Mouse (Mus musculus): ENCODE measurements around the gene Atg7.

The Atg7 gene

GRCm38 (mm10) chr6:114860677-114861568 is 218.0 kb downstream of the Atg7 start:
- DNase-seq = no peak

- no peak for DNase-seq
These were observed 218.7 kb downstream of the Atg7 start for GRCm38 (mm10) chr6:114861591-114861990.

- DNase-seq = no peak
These were observed 219.1 kb downstream of the Atg7 start for GRCm38 (mm10) chr6:114862046-114862445.

DNA sequence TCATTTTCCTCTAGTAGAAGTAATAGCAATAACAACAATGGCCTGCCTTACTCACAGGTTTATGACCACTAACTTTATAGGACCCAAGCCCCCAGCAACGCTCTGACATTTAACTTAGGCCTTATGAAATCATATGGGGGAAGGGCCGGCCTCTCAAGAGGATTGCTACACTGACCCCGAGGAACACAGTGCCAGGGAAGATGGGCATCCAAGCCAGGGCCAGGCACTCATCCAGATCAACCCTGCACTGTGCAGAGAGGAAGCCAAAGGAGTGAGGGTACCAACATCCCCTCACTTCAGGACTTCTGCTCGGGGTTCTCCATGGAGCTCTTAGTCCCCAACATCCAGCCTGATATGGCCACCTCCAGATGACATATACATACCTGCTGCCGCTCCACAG is 220.6 kb downstream of the Atg7 start:
- DNase-seq = no peak

DNA sequence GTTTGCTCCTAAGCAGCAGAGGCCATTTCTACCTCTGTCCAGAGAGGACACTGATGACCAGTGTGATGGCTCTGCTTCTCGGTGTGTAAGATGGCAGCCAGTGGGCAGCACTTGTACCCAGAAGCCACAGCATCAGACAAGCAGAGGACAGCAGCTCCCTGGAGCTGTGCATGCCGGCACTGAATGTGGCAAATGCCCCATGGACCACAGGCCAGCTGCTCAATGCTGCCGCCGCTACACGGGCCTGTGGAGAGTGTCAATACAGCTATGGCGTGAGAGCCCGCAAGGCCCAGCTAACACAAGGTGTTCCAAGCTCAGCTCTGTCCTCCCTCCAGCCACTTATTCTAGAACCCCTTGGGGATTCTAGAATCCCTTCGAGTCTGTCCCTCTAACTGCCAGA is 221.5 kb downstream of the Atg7 start:
- no peak for DNase-seq

DNA sequence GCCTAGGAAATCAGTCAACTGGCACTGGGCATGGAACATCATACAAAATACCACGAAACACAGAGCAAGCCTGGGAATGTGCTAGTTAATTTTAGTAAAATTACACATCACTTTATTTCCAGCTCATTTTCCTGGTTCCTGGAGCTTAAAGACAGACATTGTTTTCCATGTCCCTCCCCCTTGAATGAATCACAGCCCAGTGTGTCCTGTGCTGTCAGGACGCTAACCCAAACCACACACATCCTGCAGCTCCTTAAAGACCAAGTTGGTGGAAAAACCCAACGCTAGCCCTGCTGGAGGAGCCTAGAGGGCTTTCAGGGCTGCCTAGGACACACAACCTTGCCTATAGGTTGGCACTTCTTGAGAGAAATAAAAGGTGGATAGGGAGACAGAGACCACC is 223.2 kb downstream of the Atg7 start:
- DNase-seq = no peak

- peak; percentile 80 for DNase-seq
These were observed 223.7 kb downstream of the Atg7 start for GRCm38 (mm10) chr6:114866619-114867018.

DNA sequence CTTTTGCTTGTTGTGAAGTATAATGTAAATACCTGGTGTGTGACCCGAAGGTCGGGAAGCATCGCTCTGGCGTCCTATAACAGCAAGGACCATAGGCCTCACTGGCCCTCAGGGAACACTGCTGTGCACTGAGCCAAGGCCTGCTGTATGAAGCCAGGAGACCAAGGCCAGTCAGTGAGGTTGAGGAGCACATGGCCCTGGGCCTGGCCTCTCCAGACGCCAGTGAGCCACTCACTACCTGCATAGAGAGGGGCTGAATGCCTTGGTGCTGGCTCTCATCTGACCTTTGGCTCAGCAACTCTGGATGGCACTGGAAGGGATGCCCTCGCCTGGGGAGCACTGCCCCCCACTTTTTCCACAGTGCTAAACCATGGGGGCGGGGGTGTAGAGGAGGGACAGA is 225.8 kb downstream of the Atg7 start:
- no peak for DNase-seq

DNA sequence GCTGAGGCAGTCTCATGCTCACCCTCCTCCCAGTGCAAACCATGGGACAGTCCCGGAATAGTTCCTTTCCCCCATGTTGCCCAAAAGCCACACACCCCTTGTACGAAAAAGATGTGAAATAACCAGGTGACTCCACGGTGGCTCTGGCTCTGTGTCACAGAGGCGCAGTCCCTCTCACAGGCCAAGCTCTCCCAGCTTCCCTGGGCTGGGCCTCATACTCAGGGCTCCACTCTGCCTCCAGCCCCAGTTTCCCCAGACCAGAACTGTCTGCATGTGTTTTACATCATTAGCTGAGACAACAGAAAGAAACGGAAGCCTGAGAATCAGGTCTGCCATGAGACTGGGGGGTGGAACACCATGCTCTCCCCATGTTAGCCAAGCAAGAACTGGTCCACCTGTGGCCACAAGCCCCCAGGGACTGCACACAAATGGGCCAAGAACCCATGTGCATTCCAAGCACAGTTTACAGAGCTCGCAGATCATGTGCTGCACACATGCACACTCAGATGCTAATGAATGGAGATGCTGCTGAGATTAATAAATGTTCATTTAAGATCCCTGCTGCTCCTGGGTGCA is 226.7 kb downstream of the Atg7 start:
- no peak for DNase-seq

DNA sequence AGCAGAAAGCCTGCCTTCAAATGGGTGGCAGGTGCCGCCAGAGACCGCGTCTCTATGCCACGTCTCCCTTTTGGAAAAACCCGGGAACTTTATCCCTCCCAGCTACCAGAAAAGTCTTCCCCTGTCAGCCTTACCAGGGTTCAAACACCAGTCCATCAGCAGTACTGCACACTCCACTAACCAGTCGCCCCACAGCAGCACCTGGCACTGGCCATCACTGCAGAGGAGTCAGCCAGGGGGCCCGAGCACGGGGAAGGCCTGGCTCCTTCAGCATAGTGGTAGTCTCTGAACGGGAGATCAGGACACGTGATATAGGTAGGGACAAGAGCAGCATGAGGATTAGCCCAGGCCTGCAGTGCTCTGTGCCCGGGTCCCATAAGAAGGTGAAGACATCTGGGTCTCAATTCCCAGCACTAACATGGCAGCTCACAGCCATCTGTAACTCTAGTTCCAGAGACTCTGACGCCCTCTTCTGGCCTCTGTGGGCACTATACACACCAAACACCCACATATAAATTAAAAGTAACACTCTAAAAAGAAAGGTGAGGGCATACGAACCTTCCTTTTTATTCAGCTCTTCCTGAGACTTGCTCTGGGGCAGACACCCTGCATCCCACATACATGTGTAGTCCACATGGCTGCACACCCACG is 228.2 kb downstream of the Atg7 start:
- no peak for DNase-seq

- DNase-seq = no peak
These were observed 230.9 kb downstream of the Atg7 start for GRCm38 (mm10) chr6:114873808-114874137.

GRCm38 (mm10) chr6:114874138-114874928 is 231.4 kb downstream of the Atg7 start:
- DNase-seq = no peak

- peak; percentile 95 for DNase-seq
These were observed 232.2 kb downstream of the Atg7 start for GRCm38 (mm10) chr6:114875018-114875558.

DNA sequence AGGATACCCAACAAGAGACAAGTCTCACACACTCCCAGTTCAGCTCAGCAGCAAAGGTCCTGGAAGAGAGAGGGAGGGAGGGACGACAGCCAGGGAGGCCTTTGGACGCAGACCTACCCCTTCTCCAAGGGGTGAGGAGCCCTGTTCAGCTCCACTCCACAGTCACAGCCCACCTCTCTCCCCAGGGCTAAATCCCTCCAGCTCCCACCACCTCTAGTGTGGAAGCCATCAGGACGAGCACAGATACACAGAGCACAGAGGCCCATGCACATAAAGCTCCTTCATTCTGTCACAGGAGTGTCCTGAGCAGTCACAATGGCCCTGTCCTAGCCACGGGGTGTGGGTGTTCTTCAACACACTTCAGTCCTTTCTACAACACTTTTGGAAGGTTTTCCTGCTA is 233.1 kb downstream of the Atg7 start:
- DNase-seq = no peak

DNA sequence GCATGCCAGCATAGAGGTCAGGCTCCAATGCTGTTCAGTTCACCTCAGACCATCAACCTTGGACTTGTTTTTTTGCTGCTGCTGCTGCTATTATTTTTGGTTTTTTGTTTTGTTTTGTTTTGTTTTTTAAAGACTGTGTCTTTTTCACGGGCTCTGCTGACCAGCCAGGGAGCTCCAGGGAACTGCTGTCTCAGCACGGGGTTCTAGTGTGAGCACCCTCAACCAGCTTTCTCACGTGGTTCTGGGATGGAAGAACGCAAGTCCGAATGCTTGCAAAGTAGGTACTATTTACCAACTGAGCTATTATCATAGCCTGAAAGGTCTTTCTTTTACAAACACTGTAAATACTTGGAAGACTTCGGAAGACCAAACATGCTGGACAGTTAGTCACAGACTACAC is 233.6 kb downstream of the Atg7 start:
- DNase-seq = no peak

DNA sequence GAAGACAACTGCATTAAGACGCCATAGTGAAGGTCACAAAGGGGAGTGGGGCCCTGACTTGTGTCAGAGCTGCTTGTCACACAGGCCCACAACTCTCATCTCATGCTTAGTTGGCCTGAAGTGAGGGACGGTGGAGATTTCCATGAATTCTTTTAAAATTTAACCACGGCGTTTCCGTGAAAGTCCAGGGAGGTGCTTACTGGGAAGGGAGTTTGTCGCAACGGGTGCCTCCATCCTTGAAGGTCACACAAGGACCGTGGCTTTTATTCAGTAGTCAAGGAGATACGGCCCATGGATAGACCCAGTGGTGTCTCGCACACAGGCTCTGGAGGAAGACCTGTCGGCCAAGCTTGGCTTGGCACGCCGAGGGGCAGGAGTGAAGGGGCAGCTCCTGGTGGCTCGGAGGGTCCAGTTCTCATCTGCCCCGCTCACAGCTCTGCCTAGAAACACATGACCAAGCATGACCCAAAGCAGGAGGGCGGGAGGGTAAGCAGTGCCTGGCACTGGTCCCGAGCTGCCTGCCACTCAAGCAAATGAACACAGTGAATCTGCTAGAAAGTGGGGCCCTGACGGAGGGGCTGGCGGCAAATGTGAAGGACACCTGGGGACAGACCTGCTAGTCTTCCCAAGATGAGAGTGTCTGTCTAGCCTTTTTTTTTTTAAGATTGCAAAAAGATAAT is 236.1 kb downstream of the Atg7 start:
- DNase-seq = no peak

DNA sequence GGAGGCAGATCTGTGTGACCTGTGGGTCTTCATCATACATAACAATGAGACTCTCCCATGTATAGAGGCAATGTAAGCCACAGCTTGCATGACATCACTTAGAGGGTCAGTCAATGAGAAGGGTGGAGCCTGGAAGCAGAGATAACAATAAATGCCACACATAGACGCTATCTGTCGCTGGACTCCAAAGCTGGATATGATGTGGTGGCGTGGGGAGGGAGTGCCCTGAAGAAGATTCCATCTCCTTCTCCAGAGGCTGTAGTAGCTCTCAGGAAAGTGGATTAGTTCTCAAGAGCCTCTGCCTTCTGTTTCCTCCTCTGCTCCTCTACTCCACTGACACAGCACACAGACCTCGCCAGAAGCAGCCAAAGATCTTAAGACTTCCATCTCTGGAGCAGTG is 237.9 kb downstream of the Atg7 start:
- DNase-seq = no peak

DNA sequence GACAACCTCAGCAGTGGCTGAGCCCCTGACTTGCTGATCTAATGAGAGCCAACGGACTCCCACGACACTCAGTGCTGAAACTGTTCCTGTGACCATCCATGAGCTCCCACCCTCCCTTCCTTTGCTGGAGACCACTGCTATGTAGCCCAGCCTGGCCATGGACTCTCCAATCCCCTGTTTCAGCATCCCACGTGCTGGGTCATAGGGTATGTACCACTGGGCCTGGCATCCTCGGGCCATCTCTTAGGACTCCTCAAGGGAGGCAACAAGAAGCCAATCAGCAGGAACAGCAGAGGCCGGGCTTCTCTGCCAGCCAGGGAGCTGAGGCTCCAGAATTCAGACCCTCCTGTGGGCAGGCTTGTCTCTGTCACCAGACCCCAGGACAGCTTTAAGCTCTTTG is 239.3 kb downstream of the Atg7 start:
- no peak for DNase-seq

GRCm38 (mm10) chr6:114882675-114883074 is 239.8 kb downstream of the Atg7 start:
- DNase-seq = no peak

- peak; percentile 83 for DNase-seq
These were observed 240.4 kb downstream of the Atg7 start for GRCm38 (mm10) chr6:114883261-114883740.

DNA sequence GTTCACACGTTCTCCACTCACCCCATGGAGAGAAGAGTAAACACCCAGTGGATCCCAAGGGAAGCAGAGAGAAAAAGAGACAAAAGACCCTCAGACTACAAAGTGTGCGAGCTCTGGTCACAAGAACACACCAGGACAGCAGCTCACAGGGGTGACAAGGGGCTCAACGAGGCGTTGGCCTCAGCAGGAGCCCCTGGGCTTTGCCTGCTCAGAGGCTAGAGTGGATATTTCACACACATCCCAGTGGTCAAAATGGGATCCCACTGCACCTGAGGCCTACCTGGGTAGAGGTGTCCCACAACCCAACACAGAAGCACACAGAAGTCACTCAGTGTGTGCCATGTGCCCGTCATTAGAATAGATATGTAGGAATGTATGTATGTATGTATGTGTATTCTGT is 242.2 kb downstream of the Atg7 start:
- no peak for DNase-seq

DNA sequence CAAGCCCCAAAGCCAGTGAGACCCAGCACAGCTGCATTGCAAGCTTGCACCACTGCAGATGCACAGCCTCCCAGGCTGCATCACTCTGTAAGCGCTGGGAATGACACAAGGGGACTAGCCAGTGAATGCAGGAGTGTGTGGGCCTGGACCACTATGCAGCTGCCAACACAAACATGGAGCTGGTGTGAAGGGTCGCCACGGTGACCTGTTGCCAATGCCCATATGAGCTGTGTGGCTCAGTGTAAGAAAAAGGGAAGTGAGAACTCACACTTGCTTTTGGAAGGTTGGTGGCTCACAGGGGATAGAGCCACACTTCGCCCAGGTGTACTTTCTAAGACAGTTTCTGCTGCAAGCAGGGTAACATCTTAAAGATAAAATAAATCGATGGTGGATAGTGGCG is 243.1 kb downstream of the Atg7 start:
- DNase-seq = no peak

Data from lung, postnatal 36 days (tissue).